Mouse (Mus musculus): Measurements from ENCODE around the gene 4930544D05Rik.

4930544D05Rik gene

GRCm38 (mm10) chr11:70605024-70605566, 10.6 kb upstream of the 4930544D05Rik start:
- DNase-seq, result peak; percentile 85

- no peak for DNase-seq
These were observed 8.9 kb upstream of the 4930544D05Rik start for GRCm38 (mm10) chr11:70606717-70607116.

DNA sequence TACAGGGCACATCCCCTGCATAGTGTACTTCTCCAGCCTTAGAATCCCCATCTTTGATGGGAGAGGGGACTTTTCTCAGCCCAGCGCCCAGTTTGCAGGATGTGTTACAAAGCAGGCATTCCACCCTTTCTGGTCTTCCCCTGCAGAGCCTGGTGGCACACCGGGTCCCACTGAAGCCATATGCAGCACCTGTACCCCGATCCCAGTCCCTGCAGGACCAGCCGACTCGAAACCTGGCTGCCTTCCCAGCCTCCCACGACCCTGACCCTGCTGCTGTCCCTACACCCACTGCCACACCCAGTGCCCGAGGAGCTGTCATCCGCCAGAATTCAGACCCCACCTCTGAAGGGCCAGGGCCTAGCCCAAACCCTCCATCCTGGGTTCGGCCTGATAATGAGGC, 8.0 kb upstream of the 4930544D05Rik start:
- DNase-seq, result no peak

DNA sequence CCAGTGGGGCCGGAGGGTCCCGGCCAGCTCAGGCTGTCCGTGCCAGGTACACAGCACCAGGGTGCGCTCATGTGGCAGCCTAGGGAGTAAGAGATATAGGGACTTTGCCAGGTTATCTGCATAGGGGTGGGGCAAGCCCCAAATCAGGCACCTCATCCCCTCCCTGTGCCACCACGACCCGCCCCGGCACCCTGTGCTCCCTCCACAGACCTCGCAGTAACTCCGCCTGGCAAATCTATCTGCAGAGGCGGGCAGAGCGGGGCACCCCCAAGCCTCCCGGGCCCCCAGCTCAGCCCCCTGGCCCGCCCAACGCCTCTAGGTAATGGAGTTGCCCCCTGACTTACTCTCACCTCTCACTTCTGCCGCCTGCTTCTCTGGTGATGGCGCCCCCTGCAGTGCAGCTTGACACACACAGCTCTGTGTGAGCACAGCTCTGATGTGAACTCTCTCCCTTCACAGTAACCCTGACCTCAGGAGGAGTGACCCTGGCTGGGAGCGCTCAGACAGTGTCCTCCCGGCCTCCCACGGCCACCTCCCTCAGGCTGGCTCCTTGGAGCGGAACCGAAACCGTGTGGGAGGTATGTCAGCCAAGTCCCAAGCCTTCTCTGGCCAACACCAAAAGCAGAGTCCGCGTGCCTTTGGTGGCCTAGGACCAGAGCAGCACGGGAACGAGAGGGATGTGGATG, 7.1 kb upstream of the 4930544D05Rik start:
- DNase-seq, result peak; percentile 51

GRCm38 (mm10) chr11:70610752-70611151, 4.9 kb upstream of the 4930544D05Rik start:
- DNase-seq, result no peak

GRCm38 (mm10) chr11:70612505-70612904, 3.1 kb upstream of the 4930544D05Rik start:
- no peak for DNase-seq

- DNase-seq, result peak; percentile 81
These were observed 574 bp upstream of the 4930544D05Rik start for GRCm38 (mm10) chr11:70615074-70615473.

- DNase-seq, result no peak
These were observed 3.5 kb downstream of the 4930544D05Rik start, which contains the start of gene Chrne for GRCm38 (mm10) chr11:70619101-70619500. Chrne (minus strand) TSS chr11:70619216.

DNA sequence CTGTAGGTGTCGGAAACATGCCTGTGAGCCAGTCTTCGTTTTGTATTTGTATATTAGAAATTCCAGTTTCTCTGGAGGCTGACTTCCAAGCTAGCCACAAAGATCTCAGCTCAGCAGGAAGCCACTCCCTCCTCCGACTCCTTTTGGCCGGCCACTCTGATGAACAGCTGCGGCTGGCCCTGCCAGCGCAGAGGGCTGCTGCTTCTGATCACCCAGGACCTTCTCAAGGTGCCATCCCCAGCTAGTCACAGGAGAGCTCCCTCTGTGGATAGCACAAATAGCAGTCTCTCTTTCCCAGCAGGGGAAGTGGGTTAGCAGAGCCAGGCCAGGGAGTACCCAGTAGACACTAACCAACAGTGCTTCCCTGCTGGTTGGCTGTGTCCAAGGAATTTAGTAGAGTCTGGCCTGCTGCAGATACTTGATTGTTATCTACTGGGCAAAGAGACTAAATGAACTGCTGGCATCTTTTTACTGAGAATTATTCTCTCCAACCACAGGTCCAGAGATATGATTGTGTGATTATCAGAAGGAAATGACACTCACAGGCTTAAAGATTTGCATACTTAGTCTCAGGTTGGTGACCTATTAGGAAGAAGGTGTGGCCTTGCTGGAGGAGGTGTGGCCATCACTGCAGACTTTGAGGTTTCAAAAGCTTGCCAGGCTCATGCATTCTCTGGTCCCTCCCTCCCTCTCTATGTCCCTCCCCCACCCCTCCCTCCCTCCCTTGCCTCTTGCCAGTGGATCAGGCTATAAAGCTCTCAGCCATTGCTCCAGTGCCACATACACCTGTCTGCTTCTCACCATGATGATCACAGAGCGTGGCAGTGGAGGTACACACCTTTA, 6.5 kb downstream of the 4930544D05Rik start:
- DNase-seq, result no peak

DNA sequence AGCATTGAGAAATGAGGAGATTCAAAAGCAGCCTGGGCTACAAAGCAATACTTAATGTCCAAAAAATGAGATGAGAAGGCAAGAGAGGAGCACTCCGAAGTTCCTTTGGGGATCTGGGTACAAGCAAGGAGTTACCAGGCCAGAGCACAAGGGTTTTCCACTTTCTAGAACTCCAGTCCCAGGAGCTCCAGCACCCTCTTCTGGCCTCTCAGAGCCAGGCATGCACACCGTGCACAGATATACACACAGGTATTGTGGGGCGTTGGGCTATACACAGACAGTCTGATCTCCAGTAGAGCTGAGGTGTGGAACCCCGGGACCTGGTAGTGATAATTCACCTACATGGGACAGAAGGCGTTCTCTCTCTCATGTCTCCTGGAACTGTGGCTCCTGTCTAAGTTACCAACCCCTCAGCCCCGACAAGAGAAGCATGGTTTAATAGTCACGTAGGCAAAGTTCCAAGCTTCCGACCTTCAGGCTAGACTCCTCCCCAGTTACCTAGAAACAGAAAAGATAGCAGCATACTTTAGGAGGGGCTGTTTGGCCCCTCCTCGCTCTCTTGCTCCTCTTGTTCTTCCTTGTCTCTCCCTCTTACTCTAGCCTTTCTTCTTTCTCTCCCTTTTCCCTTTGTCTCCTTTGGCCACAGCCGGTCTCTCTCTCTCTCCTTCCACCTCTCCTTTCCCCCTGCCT, 7.5 kb downstream of the 4930544D05Rik start:
- no peak for DNase-seq

DNA sequence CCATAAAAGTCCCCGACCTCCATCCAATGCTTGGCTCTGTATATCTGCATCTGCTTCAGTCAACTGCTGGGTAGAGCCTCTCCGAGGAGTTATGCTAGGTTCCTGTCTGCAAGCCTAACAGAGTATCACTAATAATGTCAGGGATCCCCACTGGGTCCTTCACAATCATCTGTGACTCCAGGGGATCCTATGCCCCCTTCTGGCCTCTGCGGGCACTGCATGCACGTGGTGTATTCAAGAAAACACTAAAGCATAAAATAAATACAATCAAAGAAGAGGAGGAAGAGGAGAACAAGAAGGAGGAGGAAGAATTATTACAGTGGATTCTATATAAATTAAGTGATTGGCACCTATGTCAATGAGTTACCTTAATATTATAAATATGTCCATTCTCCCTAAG, 9.8 kb downstream of the 4930544D05Rik start:
- peak; percentile 53 for DNase-seq

GRCm38 (mm10) chr11:70626877-70627276, 11.2 kb downstream of the 4930544D05Rik start:
- no peak for DNase-seq

DNA sequence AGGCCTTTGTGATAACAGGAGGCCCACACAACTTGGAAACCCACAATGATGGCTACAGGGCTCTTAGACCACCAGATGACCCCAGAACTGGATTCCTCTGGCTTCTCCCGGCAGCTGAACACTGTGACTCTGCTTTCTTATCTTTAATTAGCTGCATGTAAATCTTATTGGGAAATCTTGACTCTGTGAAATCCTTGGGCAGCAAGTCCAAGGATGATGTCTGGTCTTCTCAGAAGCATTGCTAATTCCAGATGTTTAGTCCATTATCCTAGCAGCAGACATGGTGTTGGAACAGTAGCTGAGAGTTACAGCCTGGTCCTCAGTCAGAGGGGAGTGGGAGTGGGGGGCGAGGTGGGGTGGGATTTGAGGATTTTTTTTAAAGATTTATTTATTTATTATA, 12.8 kb downstream of the 4930544D05Rik start:
- DNase-seq, result no peak

- no peak for DNase-seq
These were observed 13.9 kb downstream of the 4930544D05Rik start for GRCm38 (mm10) chr11:70629557-70629956.

DNA sequence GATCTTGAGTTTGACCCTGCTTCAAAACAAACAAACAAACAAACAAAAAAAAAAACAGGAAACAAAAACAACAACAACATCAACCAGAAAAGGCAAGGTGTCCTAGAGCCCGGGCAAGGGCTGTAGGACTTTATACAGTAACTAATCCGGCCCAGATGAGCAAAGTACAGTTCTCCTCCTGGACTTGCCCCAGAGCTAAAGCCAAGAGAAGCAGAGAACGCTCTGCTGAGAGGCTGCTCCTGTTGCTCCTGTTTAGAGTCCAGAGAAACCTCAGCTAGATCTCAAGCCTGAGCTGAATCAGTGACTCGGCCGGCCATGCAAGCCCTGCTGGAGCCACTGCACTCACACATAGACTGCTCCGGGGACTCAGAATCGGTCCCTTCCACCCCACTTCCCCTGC, 14.5 kb downstream of the 4930544D05Rik start:
- DNase-seq, result peak; percentile 66

- no peak for DNase-seq
These were observed 20.0 kb downstream of the 4930544D05Rik start for GRCm38 (mm10) chr11:70635601-70636000.

DNA sequence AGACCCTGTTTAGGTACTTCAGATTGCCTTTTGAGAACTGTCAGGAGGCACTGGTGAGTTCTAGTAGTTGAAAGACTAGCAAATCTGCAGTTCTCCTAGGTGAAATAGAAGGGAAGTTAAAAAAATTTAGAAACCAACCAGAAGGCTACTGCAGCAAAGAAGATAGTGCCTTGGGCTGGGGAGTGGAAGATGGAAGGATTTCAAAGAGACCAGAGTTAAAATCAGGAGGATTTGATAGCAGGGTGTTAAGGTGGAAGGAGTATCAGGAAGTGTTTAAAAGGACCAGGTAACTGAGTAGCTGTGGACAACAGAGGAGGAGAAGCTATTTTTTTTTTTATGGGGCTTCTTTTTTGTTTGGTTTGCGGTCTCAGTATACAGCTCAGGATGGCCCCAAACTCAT, 22.1 kb downstream of the 4930544D05Rik start:
- no peak for DNase-seq

DNA sequence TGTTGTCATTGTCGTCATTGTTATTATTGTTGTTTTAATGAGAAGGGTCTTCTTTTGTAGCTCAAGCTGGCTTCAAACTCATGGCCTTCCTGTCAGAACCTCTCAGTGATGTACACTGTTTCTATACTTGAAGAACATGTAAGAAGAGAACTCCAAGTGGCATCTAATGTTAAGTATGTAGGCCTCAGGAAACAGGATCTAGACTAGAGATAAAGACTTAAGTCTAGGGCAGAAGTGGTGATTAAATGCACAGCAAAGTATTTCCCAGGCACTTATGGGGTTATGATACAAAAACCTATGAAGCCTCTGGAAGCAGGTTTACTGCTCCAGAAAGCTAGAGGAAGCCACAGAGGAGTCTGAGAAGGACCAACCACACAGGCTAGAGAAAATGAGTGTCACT, 22.6 kb downstream of the 4930544D05Rik start:
- DNase-seq, result no peak

GRCm38 (mm10) chr11:70638714-70639278, 23.1 kb downstream of the 4930544D05Rik start, which contains the start of gene Gp1ba:
Gp1ba (plus strand) TSS chr11:70639122.
- no peak for DNase-seq

DNA sequence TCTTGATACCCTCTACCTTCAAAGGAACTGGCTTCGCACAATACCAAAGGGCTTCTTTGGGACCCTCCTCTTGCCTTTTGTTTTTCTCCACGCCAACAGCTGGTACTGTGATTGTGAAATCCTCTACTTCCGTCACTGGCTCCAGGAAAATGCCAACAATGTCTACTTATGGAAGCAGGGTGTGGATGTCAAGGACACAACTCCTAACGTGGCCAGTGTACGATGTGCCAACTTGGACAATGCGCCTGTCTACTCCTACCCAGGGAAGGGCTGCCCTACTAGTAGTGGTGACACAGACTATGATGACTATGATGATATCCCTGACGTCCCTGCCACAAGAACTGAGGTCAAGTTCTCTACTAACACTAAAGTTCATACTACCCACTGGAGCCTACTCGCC, 24.3 kb downstream of the 4930544D05Rik start:
- no peak for DNase-seq

DNA sequence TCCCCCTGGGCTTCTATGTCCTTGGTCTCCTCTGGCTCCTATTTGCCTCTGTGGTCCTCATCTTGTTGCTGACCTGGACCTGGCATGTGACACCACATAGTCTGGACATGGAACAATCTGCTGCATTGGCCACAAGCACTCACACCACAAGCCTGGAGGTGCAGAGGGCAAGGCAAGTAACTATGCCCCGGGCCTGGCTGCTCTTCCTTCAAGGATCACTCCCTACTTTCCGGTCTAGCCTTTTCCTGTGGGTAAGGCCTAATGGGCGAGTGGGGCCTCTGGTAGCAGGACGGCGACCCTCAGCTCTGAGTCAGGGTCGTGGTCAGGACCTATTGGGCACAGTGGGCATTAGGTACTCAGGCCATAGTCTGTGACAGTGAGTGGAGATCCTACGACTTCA, 25.6 kb downstream of the 4930544D05Rik start:
- no peak for DNase-seq

DNA sequence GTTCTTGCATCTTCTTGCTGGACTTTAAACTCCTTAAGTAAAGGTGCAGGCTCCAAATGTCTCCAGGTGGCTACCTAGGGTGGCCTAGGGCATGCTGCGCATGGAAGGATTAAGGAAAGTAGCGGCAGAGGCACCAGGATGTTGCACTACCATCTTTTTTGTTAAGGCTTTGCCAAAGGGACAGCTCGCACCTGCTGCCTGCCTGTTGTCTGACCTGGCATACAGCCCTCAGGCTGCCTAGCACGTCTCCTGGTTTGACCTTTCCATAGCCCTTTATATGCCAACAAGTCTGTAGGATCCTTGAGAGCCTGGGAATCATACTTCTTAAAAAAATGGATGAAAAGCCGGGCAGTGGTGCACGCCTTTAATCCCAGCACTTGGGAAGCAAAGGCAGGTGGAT, 27.4 kb downstream of the 4930544D05Rik start:
- no peak for DNase-seq

Measured in kidney, postnatal 14 days (tissue).